Mouse (Mus musculus) urinary bladder, postnatal 14 days (tissue): ENCODE results near the gene Cebpe.

ENCODE experiments used
- DNase-seq: peaks from one replicate; pipeline ENCODE4 v3.0.0; 2021; ENCODE audit warnings: low spot score

The Cebpe gene

GRCm38 (mm10) chr14:54721711-54722110, 9.7 kb upstream of the Cebpe start:
- DNase-seq = no peak

- no peak for DNase-seq
Measured at GRCm38 (mm10) chr14:54720654-54721350, 8.8 kb upstream of the Cebpe start.

- DNase-seq = no peak
Measured at GRCm38 (mm10) chr14:54720041-54720440, 8.1 kb upstream of the Cebpe start.

- no peak for DNase-seq
Measured at GRCm38 (mm10) chr14:54715402-54715801, 3.4 kb upstream of the Cebpe start.

GRCm38 (mm10) chr14:54714617-54715081, 2.7 kb upstream of the Cebpe start:
- DNase-seq = no peak

DNA sequence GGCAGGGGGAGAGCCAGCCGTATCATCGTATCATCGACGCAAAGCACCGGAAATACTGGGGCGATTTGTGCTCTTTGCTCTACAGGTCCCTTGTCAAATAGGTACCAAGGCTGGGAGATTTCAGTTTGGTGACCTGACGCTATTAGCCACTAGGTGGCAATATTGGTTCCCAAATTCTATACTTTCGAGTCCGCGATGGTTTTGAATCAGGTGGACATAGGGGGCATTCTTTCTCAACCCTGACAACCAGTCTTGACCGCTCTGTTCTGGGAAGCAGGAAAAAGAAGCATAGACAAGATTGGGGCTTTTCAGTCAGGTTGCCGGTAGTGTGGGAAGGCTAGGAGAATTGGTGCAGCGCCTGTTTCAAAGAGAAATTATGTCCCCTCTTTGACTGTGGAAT, 2.1 kb upstream of the Cebpe start:
- DNase-seq = peak; percentile 65

DNA sequence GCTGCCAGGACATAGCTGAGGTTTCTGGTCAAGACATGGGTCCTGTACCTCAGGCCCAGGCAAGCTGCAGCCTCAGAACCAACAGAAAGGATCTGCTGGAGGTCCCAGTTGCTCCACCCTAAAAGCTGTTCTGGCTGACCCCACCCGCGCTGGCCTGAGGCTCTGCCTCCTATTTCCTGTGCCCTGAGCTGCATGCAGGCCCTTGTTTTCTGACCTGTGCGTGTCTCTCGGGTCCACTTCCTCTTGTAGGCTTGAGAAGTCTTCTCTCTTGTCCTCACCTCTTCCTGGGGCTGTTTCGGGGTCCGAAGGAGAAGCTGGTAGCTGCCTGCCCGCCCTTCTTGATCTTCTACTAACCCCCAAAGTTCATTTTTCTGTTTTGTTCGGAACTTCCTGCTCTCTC, 887 bp upstream of the Cebpe start:
- DNase-seq = no peak

GRCm38 (mm10) chr14:54709054-54709453, 2.9 kb downstream of the Cebpe start:
- DNase-seq = no peak

- no peak for DNase-seq
Measured at GRCm38 (mm10) chr14:54706589-54707320, 5.2 kb downstream of the Cebpe start.

DNA sequence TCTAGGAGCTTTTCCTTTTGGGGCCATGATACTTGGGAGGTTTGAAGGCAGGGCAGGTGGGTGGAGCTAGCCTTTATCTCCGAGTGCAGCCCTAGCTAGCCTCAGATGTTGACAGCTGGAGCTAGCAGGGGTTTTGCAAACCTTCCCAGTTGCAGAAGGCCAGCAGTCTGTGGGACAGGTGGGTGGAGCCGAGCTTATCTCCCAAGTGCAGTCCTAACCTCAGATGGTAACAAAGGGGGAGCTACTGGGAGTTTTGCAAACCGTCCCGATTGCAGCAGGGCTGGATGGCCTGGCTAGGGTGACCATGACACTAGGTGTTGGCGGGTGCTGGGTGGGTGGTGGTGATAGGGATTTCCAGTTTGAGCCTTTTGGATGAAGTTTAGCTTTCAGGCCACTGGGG, 6.1 kb downstream of the Cebpe start:
- no peak for DNase-seq

DNA sequence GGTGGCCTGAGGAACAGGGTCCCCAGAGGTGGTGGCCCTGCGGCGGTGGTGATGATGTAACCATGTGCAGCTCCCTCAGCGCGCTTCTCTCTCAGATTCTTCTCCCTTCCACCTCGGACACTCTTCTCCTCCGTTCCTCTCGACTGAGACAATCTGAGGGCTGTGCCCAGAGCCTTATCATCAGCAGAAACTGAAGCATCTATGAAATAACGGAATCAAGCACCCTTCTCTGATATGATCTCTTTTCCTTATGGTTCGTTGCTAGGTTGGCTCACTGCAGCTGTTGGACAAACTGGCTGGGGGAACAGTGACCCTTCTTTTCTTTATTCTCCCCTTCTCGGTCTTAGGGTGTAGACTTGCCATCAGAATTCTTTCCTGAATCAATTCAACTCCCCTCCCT, 8.8 kb downstream of the Cebpe start:
- DNase-seq = no peak

GRCm38 (mm10) chr14:54701298-54701697, 10.7 kb downstream of the Cebpe start:
- peak; percentile 87 for DNase-seq

GRCm38 (mm10) chr14:54699586-54699985, 12.4 kb downstream of the Cebpe start:
- no peak for DNase-seq

DNA sequence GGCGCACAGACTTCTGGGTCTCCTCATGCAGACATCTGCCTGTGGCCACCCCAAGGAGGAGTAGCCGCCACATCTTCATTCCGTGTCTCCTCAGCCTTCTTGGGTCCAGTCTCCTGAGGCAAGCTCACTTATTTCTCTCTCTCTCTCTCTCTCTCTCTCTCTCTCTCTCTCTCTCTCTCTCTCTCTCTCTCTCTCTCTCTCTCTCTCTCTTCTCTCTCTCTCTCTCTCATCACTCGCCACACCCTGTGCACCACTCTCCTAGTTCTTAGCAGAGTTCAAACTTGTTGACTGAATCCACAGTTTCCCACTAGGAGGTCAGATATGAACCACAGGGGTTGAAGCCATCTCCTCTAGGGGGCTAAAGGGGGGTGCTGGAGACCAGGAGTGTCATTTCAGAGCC, 13.2 kb downstream of the Cebpe start, which contains the start of gene Gm29776:
Gene Gm29776, minus strand, starts transcription at position 101 of the 400 bp plus-strand sequence.
- no peak for DNase-seq

DNA sequence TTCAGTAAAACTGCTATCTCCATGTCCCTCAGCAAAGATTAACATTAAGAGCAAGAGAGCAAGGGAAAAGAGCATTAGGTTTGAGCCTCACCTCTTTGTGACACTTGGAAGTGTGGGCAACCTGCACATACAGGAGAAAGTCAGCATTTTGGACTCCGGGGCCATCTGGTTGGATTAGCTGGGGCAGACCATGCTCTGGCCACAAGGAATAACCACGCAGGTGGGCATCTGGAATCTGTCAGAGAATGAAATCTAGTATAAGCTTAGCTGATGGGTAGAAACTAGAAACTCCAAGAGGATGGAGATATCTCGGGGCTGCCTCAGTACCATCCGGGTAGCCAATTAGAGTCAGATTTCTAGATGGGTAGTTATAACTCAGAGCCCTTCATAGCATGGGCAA, 15.2 kb downstream of the Cebpe start:
- DNase-seq = no peak

- DNase-seq = no peak
Measured at GRCm38 (mm10) chr14:54695042-54695441, 16.9 kb downstream of the Cebpe start.

DNA sequence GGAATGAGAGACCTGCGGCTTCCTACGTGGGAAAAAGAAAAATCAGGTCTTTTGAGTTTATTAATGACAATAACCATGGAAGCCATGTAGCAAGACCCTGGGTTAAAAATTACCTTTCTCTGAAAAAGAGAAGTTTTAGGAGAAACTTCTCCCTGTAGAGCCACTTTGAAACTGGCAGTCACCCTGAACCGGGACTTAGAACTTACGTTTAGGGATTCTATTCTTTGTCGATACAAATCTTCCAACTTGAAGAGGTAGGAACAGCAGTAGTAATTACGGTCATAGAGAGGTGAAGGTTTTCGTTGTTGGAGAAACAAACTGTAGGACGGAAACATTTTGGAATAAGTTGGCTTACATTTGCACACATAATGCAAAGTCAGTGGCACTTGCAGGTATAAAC, 24.7 kb downstream of the Cebpe start:
- DNase-seq = no peak

GRCm38 (mm10) chr14:54686522-54687143, 25.3 kb downstream of the Cebpe start, which contains the start of gene Acin1:
Gene Acin1, minus strand, starts transcription at chr14:54686931.
- peak; percentile 100 for DNase-seq

DNA sequence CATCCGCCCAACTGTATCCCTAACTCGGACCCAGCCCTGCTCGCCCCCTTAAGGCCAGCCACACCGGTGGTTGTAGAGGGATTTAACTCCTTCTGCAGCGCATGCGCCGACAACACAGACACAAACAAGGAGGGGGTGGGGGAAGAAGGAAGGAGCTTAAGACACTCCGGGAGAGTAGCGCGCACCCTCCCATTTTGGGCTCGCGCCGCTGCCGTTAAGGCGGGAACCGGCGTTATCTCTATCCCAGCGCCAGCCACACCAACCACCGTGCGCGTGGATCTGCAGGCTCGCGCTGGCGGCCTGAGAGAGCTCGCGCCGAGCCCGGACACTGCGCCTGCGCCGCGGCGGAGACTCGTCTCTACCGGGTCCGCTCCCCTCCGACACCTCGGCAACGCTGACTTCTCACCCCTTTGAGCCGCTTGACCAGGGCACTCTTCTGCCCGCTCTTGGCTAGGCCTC, 25.9 kb downstream of the Cebpe start, which contains the start of gene 1700123O20Rik:
Gene 1700123O20Rik, plus strand, starts transcription at position 154 of the 459 bp plus-strand sequence.
- DNase-seq = peak; percentile 76

GRCm38 (mm10) chr14:54685471-54685870, 26.5 kb downstream of the Cebpe start:
- DNase-seq = no peak

GRCm38 (mm10) chr14:54682396-54682795, 29.6 kb downstream of the Cebpe start:
- DNase-seq = no peak

- DNase-seq = no peak
Measured at GRCm38 (mm10) chr14:54678657-54679304, 33.2 kb downstream of the Cebpe start.
